Mouse (Mus musculus) gastrocnemius, postnatal 4 days (tissue): ENCODE measurements around the gene Kntc1. TPM values are rescaled to one million over a fixed set of nuclear protein-coding genes. Genes with fewer than 3 reads are reported as not detected.

ENCODE experiments used
- DNase-seq, 2 experiments: peaks; one replicate each; pipeline ENCODE4 v3.0.0; 2021 to 2022; ENCODE audit warnings: low spot score in 2 of 2, mixed read lengths in 2 of 2
- total RNA-seq, 2 experiments: library from RNA; stranded (reverse); gene quantifications; 2 replicates each; pipeline ENCODE4 v1.2.3; 2021

Gene Kntc1
- total RNA-seq, 2 experiments from 2014 or later: 14.3 to 15.1 TPM

DNA sequence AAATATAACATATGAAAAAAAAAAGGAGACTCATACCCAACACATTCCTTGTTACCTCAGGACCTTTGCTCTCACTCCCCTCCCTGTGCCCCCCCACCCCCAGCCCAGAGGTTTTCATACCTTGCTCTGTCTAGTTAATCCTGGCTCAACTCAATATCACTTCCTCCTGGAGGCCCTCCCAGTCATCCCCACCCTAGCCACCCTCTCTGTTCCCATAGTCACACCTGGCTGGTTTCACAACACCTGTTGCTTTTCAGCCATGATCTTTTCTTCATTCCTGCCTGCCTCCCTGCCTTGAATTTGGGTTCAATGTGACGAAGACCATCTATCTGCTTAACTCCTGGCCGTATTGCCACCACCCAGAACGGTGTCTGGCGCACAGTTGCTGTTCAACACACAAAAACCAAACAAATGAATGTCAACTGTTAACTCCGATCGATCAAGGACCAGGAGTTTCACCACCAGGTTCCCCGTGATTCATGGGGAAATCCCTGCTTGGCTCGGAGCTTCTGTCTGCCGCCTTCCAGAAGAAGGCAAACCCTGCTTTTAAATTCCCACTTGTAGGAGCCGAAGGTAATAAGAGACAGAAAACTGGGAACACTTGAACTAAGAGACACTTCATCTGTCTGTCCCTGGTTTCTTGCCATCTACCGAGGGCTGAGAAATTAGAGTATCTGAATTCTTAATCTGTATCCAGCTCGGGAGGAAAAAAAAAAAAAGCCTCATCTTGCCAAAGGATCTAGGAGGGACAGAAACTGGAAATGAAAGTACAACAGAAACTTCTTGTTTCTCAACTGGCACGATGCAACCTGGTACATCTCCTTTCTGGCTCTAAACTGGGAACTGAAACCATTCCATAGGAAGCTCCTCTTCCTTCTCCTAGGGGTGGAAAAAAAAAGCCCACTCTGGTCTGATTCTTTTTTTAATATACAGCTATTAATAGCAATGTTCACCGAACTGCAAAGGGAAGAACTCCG lies 113.1 kb downstream of the Kntc1 start:
- DNase-seq: no peak

DNA sequence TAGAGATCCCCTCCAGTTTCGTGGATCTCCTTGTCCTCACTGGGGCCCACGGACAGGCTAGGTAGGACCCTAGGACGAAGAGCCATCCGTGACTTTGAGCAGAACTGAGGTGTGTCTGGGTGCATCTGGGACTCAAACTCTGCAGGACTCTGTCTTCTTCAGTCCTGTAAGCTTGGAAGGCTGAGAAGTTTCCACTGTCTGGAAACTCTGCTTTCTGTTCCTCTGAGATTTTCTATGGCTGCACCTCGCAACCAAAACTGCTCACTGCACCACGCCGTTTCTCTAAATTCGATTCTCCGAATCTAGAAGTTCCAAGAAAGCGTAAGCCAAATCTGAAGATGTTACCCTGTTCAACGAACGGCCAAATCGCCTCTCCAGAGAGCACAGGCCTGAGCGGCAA lies 114.4 kb downstream of the Kntc1 start:
- no peak for DNase-seq

DNA sequence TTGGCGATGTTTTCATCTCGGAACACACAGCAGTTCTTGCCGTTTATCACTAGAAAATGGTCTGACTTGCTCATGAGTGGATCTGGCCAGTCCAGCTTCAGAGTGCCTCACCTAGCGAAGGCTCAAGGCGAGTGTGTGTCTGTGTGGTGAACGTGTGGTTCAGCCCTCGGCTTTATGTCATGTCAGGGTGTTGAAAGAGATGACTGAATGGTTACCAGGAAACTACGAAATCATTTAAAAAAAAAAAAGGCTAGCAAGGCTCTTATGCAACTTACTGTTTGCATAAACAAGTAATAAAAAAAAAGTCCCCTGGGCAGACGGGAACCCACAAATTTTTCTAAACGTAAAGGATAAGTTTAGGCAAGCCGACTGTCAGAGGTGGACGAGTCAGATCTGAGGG lies 115.8 kb downstream of the Kntc1 start, which contains the start of gene Hcar2:
TSS of gene Hcar2 (minus strand) at position 135 of the 400 bp plus-strand sequence.
- no peak for DNase-seq

DNA sequence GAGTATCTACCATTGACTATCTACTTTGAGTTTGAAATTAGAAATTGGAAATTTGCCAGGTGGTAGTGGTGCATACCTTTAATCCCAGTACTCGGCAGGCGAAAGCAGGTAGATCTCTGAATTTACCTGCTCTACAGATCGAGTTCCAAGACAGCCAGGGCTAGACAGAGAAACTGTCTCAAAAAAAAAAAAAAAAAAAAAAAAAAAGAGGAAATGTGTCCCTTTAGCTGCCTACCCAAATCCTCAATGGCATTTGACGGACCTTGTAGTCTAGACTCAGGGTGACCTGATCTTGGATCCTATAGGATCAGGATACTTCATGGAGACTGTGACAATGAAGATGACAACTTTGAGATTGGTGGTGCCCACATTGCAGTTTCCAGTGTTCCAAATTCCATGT lies 116.9 kb downstream of the Kntc1 start:
- DNase-seq: no peak

DNA sequence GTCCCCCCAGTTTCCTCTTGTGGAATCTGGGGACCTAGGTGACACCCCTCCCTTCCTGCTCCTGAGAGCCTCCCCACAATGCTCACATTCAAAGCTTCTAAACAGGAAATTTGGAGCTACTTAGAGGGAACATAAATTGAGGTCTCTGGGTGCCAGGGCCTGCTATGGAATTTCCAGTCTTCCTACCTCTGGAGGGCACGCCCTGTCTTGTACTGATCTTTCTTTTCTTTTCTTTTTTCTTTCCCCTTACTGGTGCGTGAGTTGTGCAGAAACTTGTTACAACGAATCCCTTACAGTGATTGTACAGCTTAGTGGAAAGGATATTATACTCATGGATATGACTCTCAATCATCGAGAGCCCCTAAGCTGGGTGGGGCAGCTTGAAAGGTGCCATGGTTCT lies 120.1 kb downstream of the Kntc1 start:
- no peak for DNase-seq

Other genes starting within 250 kb of the Kntc1 start
- gene B3gnt4, start 239.3 kb upstream of the Kntc1 start, total RNA-seq: not detected
- gene Diablo, start 225.5 kb upstream of the Kntc1 start, total RNA-seq: 10 to 100 TPM; 38.9 to 47.4 TPM
- gene Gm49027, start 224.2 kb upstream of the Kntc1 start, total RNA-seq: under 1 TPM; 0.74 to 0.93 TPM
- gene Vps33a, start 176.7 kb upstream of the Kntc1 start, total RNA-seq: 10 to 100 TPM; 31.5 to 31.9 TPM
- gene Clip1, start 65.1 kb upstream of the Kntc1 start, total RNA-seq: 10 to 100 TPM; 79.5 to 94.5 TPM
- 10 to 100 TPM; 42.8 to 50.7 TPM for gene Zcchc8, start 28.6 kb upstream of the Kntc1 start, total RNA-seq
- 10 to 100 TPM; 64.5 to 87.8 TPM for gene Rsrc2, start 302 bp upstream of the Kntc1 start, total RNA-seq
- gene Hcar2, start 115.8 kb downstream of the Kntc1 start, total RNA-seq: 1 to 10 TPM in 1 of 2 experiments, under 1 TPM in 1; 0.96 to 1.8 TPM
- 1 to 10 TPM; 1.4 to 3.3 TPM for gene Hcar1, start 130.3 kb downstream of the Kntc1 start, total RNA-seq
- gene Denr, start 157.5 kb downstream of the Kntc1 start, total RNA-seq: 10 to 100 TPM; 59.8 to 66.3 TPM
- gene Gm43518, start 177.7 kb downstream of the Kntc1 start, total RNA-seq: under 1 TPM in 1 of 2 experiments, not detected in 1; 0.69 TPM
- gene Ccdc62, start 181.0 kb downstream of the Kntc1 start, total RNA-seq: 1 to 10 TPM; 2.5 to 4.1 TPM
- 1 to 10 TPM; 5.5 to 6.6 TPM for gene Hip1r, start 223.9 kb downstream of the Kntc1 start, total RNA-seq